Mouse (Mus musculus): ENCODE results near the gene Clcc1.

DNA sequence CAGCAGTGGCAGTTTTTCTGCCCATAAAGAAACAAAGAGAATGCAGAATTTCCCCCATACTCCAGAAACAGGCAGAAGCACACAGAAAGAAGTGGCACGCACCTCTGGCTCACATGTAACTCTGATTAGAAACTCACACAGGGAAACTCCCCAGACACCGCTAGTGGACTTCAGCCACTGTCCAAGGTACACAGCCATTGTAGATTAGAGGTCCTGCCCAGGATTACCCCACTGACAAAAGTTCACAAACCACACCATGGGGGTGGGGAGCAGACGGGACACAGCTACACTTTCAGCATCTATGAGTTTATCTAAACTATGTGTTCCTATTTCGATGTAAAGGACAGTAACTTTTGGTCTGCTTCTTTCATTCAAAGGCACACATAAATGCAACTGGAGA lies 61.1 kb downstream of the Clcc1 start:
- no peak for TF ChIP-seq POLR2A (IDR thresholded peaks at IDR 0.05; ENCODE audit: insufficient read depth, low read length)
- TF ChIP-seq CTCF (IDR thresholded peaks at IDR 0.05; ENCODE audit: low read depth, low read length) = no peak
